Mouse (Mus musculus): Measurements from ENCODE around the gene Med22. TPM values are rescaled to one million over a fixed set of nuclear protein-coding genes. Genes with fewer than 3 reads are reported as not detected.

The Med22 gene
- polyA plus RNA-seq, 1 experiment from 2014 or later, result 112 TPM

GRCm38 (mm10) chr2:26862856-26863255 lies 47.6 kb downstream of the Med22 start:
- whole genome bisulfite sequencing, result 85% methylated on average over 3 of the region's 3 CpGs
- H3K27me3 ChIP-seq (ENCODE audit: control insufficient read depth, insufficient read depth, low read length), result no peaks in the 10 kb centered on the region
- H3K9me3 ChIP-seq (ENCODE audit: control insufficient read depth, low read length), result no peaks in the 10 kb centered on the region
- no peak overlapping the region for H3K9ac ChIP-seq (ENCODE audit: low read length)
- no peaks in the 10 kb centered on the region for H3K4me1 ChIP-seq (replicated peaks; ENCODE audit: control insufficient read depth, insufficient read depth, low read length)
- H3K36me3 ChIP-seq (ENCODE audit: control insufficient read depth, insufficient read depth, low read length), result no peaks in the 10 kb centered on the region
- H3K27ac ChIP-seq (ENCODE audit: low read depth, low read length), result no peak overlapping the region
- no peak overlapping the region for H3K4me2 ChIP-seq (ENCODE audit: low read depth, low read length, severe bottlenecking)
- no peak for DNase-seq (ENCODE audit: low spot score)
- ATAC-seq (replicated peaks; ENCODE audit: low FRiP score), result no peak
- H3K4me3 ChIP-seq (ENCODE audit: low read depth, low read length), result no peak overlapping the region

Other genes starting within 250 kb of the Med22 start
- not detected in 2 replicates for gene Lcn4, start 239.4 kb downstream of the Med22 start, polyA plus RNA-seq (2014; fragmentation: Nextera tagmentation; extraction: Ambion mirVana)
- not detected in 2 replicates for gene Abo, start 45.7 kb downstream of the Med22 start, polyA plus RNA-seq (2014; fragmentation: Nextera tagmentation; extraction: Ambion mirVana)
- 15.6 and 15.7 TPM in 2 replicates for gene Surf6, start 7.8 kb downstream of the Med22 start, polyA plus RNA-seq (2014; fragmentation: Nextera tagmentation; extraction: Ambion mirVana)
- 647 and 668 TPM in 2 replicates for gene Rpl7a, start 87 bp upstream of the Med22 start, polyA plus RNA-seq (2014; fragmentation: Nextera tagmentation; extraction: Ambion mirVana)
- 43.6 and 44.5 TPM in 2 replicates for gene Surf2, start 5.7 kb upstream of the Med22 start, polyA plus RNA-seq (2014; fragmentation: Nextera tagmentation; extraction: Ambion mirVana)
- 44.1 and 44.6 TPM in 2 replicates for gene Surf1, start 5.9 kb upstream of the Med22 start, polyA plus RNA-seq (2014; fragmentation: Nextera tagmentation; extraction: Ambion mirVana)
- 144 and 152 TPM in 2 replicates for gene Surf4, start 23.3 kb upstream of the Med22 start, polyA plus RNA-seq (2014; fragmentation: Nextera tagmentation; extraction: Ambion mirVana)
- 0.11 TPM in 1 of 2 replicates, not detected in the other for gene Stkld1, start 23.4 kb upstream of the Med22 start, polyA plus RNA-seq (2014; fragmentation: Nextera tagmentation; extraction: Ambion mirVana)
- 53.9 and 57.1 TPM in 2 replicates for gene Rexo4, start 53.7 kb upstream of the Med22 start, polyA plus RNA-seq (2014; fragmentation: Nextera tagmentation; extraction: Ambion mirVana)
- gene Adamts13, start 62.7 kb upstream of the Med22 start, polyA plus RNA-seq (2014; fragmentation: Nextera tagmentation; extraction: Ambion mirVana), result 0.08 TPM in 1 of 2 replicates, not detected in the other
- 103 and 109 TPM in 2 replicates for gene Cacfd1, start 99.2 kb upstream of the Med22 start, polyA plus RNA-seq (2014; fragmentation: Nextera tagmentation; extraction: Ambion mirVana)
- 1.3 and 2.2 TPM in 2 replicates for gene Slc2a6, start 117.3 kb upstream of the Med22 start, polyA plus RNA-seq (2014; fragmentation: Nextera tagmentation; extraction: Ambion mirVana)
- gene Mymk, start 161.5 kb upstream of the Med22 start, polyA plus RNA-seq (2014; fragmentation: Nextera tagmentation; extraction: Ambion mirVana), result not detected in 2 replicates
- 4.0 and 4.4 TPM in 2 replicates for gene Adamtsl2, start 168.7 kb upstream of the Med22 start, polyA plus RNA-seq (2014; fragmentation: Nextera tagmentation; extraction: Ambion mirVana)
- 0.09 TPM in 1 of 2 replicates, not detected in the other for gene Fam163b, start 231.8 kb upstream of the Med22 start, polyA plus RNA-seq (2014; fragmentation: Nextera tagmentation; extraction: Ambion mirVana)

All from forebrain, embryonic 11.5 days (tissue).